Mouse (Mus musculus) kidney, adult 2 months (tissue): ENCODE measurements around the gene Lgals2. TPM values are rescaled to one million over a fixed set of nuclear protein-coding genes. Genes with fewer than 3 reads are reported as not detected.

Experiments used
- DNase-seq: peaks from one replicate; pipeline ENCODE4 v3.0.0; 2021
- H3K27ac ChIP-seq: fragments of 200-500 bp; 2 replicates; pipeline ENCODE4 v1.5.1; 2012; ENCODE audit warnings: low read depth, low read length, control low read depth, inconsistent platforms; ENCODE audit not compliant: insufficient read depth
- H3K27me3 ChIP-seq: fragments of 200-500 bp; replicated peaks from 2 replicates; pipeline ENCODE4 v1.6.1; 2012; ENCODE audit warnings: mild to moderate bottlenecking, moderate library complexity, low read length, inconsistent platforms; ENCODE audit not compliant: control insufficient read depth, insufficient read depth
- H3K36me3 ChIP-seq: fragments of 200-500 bp; 2 replicates; pipeline ENCODE4 v1.6.1; 2012; ENCODE audit warnings: mild to moderate bottlenecking, moderate library complexity, low read length, inconsistent platforms; ENCODE audit not compliant: control insufficient read depth, insufficient read depth
- H3K4me1 ChIP-seq: fragments of 200-500 bp; 2 replicates; pipeline ENCODE4 v1.6.1; 2011; ENCODE audit warnings: low read length; ENCODE audit not compliant: control insufficient read depth, insufficient read depth
- H3K4me3 ChIP-seq: fragments of 200-500 bp; 2 replicates; pipeline ENCODE4 v1.5.1; 2011; ENCODE audit warnings: mild to moderate bottlenecking, low read depth, low read length, control low read depth; ENCODE audit not compliant: insufficient read depth
- CTCF ChIP-seq: fragments of 200-500 bp; conservative IDR thresholded peaks from 2 replicates; pipeline ENCODE4 v1.5.1; 2011; ENCODE audit warnings: low read depth, mild to moderate bottlenecking, control low read depth, low read length, moderate library complexity, mixed read lengths; ENCODE audit not compliant: insufficient read depth, insufficient read length
- POLR2A ChIP-seq: fragments of 200-500 bp; IDR thresholded peaks from one replicate; pipeline ENCODE4 v1.6.1; 2011; ENCODE audit warnings: low read depth, low read length, control low read depth
- WGBS: fragments of 180-500 bp; shearing (Covaris S2); methylation state at CpG from one replicate; pipeline ENCODE4 v1.1.7; 2018; 5-methylcytosine and 5-hydroxymethylcytosine counted together
- polyA plus RNA-seq: library from polyadenylated mRNA; depleted of rRNA; stranded (reverse); fragments of >200 nt; gene quantifications from 2 replicates; pipeline ENCODE4 v1.2.3, GENCODE M21; 2012

Lgals2 gene
- polyA plus RNA-seq, 1 experiment: 0.25 TPM

DNA sequence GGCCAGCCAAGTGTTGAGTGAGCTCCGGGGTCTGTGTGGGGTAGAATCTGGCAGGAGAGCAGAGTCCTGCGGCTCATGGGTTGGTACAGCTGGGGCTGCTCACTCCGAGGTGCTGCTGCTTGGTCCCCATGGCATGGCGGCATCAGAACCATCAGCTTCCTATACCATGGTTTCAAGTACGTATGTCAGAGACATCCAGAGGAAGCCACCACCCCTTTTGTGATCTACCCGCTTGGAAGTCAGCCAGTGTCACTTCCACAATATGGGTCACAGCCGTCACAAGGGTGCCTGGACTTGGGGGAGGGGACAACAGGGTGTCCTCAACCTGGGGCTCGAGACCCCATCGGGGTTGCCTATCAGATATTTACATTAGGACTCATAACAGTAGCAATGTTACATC, 45.2 kb downstream of the Lgals2 start:
- Histone ChIP-seq H3K4me1 (peaks cover 21% of the 10 kb centered on the region), H3K27me3 (no peaks in the 10 kb centered on the region), H3K36me3 (no peaks in the 10 kb centered on the region), H3K27ac (no peak overlapping the region), H3K4me3 (no peak overlapping the region)
- TF ChIP-seq POLR2A (no peak), CTCF (no peak)
- WGBS: 70% methylated on average over 9 of the region's 9 CpGs
- DNase-seq: no peak

GRCm38 (mm10) chr15:78809739-78810138, 45.6 kb downstream of the Lgals2 start:
- Histone ChIP-seq H3K4me1 (peaks cover 24% of the 10 kb centered on the region), H3K27me3 (no peaks in the 10 kb centered on the region), H3K36me3 (no peaks in the 10 kb centered on the region), H3K4me3 (no peak overlapping the region), H3K27ac (no peak overlapping the region)
- WGBS: 74% methylated on average over 9 of the region's 9 CpGs
- TF ChIP-seq CTCF (no peak), POLR2A (no peak)
- no peak for DNase-seq

- Histone ChIP-seq H3K4me1 (peaks cover 29% of the 10 kb centered on the region), H3K4me3 (no peak overlapping the region), H3K27me3 (no peaks in the 10 kb centered on the region), H3K36me3 (no peaks in the 10 kb centered on the region), H3K27ac (no peak overlapping the region)
- no peak for DNase-seq
- 100% methylated on average over 2 of the region's 2 CpGs for WGBS
- TF ChIP-seq POLR2A (no peak), CTCF (no peak)
Measured at GRCm38 (mm10) chr15:78808980-78809379, 46.3 kb downstream of the Lgals2 start.

DNA sequence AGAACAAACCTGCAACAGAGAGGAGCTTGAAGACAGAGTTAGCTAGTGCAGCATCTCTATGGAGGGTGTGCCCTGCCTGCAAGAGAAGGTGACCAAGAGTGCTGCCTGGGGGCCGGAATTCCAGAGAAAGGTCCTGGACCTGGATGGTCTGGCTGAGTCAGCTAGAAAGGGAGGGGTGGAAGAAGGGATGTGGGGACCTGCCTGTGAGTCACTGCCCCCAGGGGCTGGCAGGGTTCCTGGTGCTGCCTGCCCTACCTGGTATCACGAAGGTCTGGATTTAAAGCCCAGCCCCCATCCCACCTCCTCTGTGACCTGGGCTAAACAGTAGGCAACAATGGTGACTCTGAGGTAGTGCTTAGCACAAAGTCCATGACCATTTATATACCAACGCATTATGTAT, 48.2 kb downstream of the Lgals2 start:
- Histone ChIP-seq H3K27me3 (no peaks in the 10 kb centered on the region), H3K4me3 (no peak overlapping the region), H3K27ac (no peak overlapping the region), H3K4me1 (peaks cover 31% of the 10 kb centered on the region), H3K36me3 (no peaks in the 10 kb centered on the region)
- TF ChIP-seq CTCF: no peak
- no peak for TF ChIP-seq POLR2A
- no peak for DNase-seq
- 48% methylated on average over 3 of the region's 3 CpGs for WGBS

DNA sequence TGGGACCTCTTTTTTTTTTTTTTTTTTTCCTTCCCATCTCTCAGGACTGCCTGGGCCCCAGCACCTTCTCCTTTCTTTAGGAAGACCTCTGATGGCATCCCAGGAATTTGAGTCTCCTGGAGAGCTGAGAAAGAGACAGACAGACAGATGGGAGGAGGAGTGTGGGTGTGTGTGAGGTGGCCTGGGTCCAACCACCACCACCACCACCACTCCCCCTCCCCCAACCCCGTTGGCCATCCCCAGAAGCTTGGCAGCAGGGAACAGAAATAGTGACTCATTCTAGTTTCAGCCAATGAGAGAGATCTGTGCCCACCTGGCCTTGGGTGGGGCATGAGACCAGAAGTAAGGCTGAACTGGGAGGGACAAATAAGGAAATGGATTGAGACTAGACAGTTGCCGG, 48.7 kb downstream of the Lgals2 start:
- TF ChIP-seq CTCF (no peak), POLR2A (no peak)
- H3K27me3 ChIP-seq: no peaks in the 10 kb centered on the region
- H3K36me3 ChIP-seq: no peaks in the 10 kb centered on the region
- WGBS: 30% methylated on average over 2 of the region's 2 CpGs
- H3K27ac ChIP-seq: no peak overlapping the region
- DNase-seq: no peak
- peaks cover 31% of the 10 kb centered on the region for H3K4me1 ChIP-seq
- no peak overlapping the region for H3K4me3 ChIP-seq

DNA sequence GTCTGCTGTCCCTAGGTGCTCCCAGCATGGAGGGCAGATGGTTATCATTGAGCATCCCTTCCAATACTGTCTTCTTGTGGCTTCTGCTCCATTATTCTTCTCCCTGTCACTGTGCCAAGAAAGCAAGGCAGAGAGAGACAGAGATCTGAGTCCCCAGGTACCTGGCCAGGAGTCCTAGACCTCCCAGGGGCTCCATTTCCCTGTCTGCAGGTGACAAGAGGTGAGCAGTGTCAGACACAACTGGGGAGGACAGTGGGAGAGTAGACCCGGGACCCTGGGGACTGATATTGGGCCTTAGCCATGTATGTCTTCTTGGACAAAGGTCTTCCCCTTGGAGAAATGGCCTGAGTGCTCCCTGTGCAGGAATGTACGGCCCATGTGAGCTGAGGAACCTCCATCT, 50.0 kb downstream of the Lgals2 start:
- no peaks in the 10 kb centered on the region for H3K36me3 ChIP-seq
- 56% methylated on average over 2 of the region's 2 CpGs for WGBS
- H3K27ac ChIP-seq: no peak overlapping the region
- DNase-seq: no peak
- H3K27me3 ChIP-seq: no peaks in the 10 kb centered on the region
- TF ChIP-seq POLR2A: no peak
- no peak for TF ChIP-seq CTCF
- H3K4me3 ChIP-seq: no peak overlapping the region
- peaks cover 39% of the 10 kb centered on the region for H3K4me1 ChIP-seq

DNA sequence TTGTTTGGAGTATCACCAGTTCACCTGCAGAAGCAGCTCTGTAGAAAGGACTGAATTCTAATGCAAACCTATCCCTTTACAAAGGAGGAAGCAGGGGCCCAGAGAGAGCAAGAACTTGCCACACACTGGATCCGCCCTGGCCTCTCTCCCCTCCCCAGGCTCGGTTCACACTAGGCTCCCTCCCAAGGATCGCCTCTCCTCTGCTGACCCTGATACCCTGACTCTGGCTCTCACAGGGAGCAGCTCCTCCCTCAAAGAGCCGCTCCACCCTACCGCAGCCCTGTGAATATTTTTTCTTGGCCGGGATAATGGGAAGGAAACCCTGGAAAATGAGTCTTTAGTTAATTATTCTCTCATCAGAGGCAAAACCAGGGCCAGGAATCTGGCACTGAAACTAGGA, 51.0 kb downstream of the Lgals2 start:
- H3K36me3 ChIP-seq: no peaks in the 10 kb centered on the region
- WGBS: 8% methylated on average over 6 of the region's 6 CpGs
- no peak for TF ChIP-seq CTCF
- no peak for TF ChIP-seq POLR2A
- no peaks in the 10 kb centered on the region for H3K27me3 ChIP-seq
- H3K27ac ChIP-seq: peak overlapping the region; percentile 86
- peaks cover 39% of the 10 kb centered on the region for H3K4me1 ChIP-seq
- no peak overlapping the region for H3K4me3 ChIP-seq
- DNase-seq: peak; percentile 92

- DNase-seq: peak; percentile 89
- peaks cover 39% of the 10 kb centered on the region for H3K4me1 ChIP-seq
- 7% methylated on average over 8 of the region's 8 CpGs for WGBS
- no peak overlapping the region for H3K4me3 ChIP-seq
- H3K27ac ChIP-seq: peak overlapping the region; percentile 86
- no peaks in the 10 kb centered on the region for H3K36me3 ChIP-seq
- H3K27me3 ChIP-seq: no peaks in the 10 kb centered on the region
- TF ChIP-seq CTCF: no peak
- no peak for TF ChIP-seq POLR2A
Measured at GRCm38 (mm10) chr15:78803499-78803900, 51.8 kb downstream of the Lgals2 start.
